Mouse (Mus musculus): ENCODE data around the gene Bbip1. TPM values are rescaled to one million over a fixed set of nuclear protein-coding genes. Genes with fewer than 3 reads are reported as not detected.
"Not testable (repeated sequence)": the region's sequence is repeated elsewhere in the genome, so short reads cannot be mapped to it uniquely, and the experiment has no call there.

Bbip1 gene
- 126 and 139 TPM in 2 replicates for polyA plus RNA-seq (2015; fragmentation: Nextera tagmentation; extraction: Ambion mirVana)

- peak within 1 kb of the TSS; percentile 66 for H3K4me2 ChIP-seq
- ATAC-seq (ENCODE audit: low FRiP score), result peak; percentile 96
- H3K27me3 ChIP-seq, result no peaks in the 10 kb centered on the region
- H3K27ac ChIP-seq, result peak within 1 kb of the TSS; percentile 99
- peak within 1 kb of the TSS; percentile 94 for H3K4me3 ChIP-seq
- peaks cover 27% of the 10 kb centered on the region for H3K4me1 ChIP-seq (replicated peaks)
- H3K9me3 ChIP-seq, result no peaks in the 10 kb centered on the region
- peak within 1 kb of the TSS; percentile 98 for H3K9ac ChIP-seq
- WGBS, result under 1% methylated on average over 61 of the region's 62 CpGs
- peaks cover 7% of the 10 kb centered on the region for H3K36me3 ChIP-seq
These were observed at the start of gene Bbip1, which contains the start of gene Shoc2 for GRCm38 (mm10) chr19:53943802-53944785. Bbip1 (minus strand) TSS chr19:53944627. Shoc2 (plus strand) TSS chr19:53944306.

- 83% methylated on average over 3 of the region's 3 CpGs for WGBS
- Histone ChIP-seq H3K27ac (no peak overlapping the region), H3K4me3 (no peak overlapping the region), H3K9me3 (no peaks in the 10 kb centered on the region), H3K36me3 (no peaks in the 10 kb centered on the region), H3K4me1 (replicated peaks) (peaks cover 6% of the 10 kb centered on the region; the same call in 1 of the 2 replicates), H3K9ac (no peak overlapping the region), H3K4me2 (no peak overlapping the region), H3K27me3 (no peaks in the 10 kb centered on the region)
- ATAC-seq (ENCODE audit: low FRiP score), result no peak
These were observed 49.4 kb upstream of the Bbip1 start for GRCm38 (mm10) chr19:53993860-53994259.

- H3K4me2 ChIP-seq, result no peak overlapping the region
- no peak for ATAC-seq (ENCODE audit: low FRiP score)
- no peaks in the 10 kb centered on the region for H3K9me3 ChIP-seq
- peaks cover 10% of the 10 kb centered on the region for H3K36me3 ChIP-seq
- H3K4me3 ChIP-seq, result no peak overlapping the region
- H3K27ac ChIP-seq, result no peak overlapping the region
- 70% methylated on average over 2 of the region's 2 CpGs for WGBS
- H3K4me1 ChIP-seq (replicated peaks), result peaks cover 6% of the 10 kb centered on the region; the same call in 1 of the 2 replicates
- no peak overlapping the region for H3K9ac ChIP-seq
- no peaks in the 10 kb centered on the region for H3K27me3 ChIP-seq
These were observed 46.1 kb upstream of the Bbip1 start for GRCm38 (mm10) chr19:53990538-53990937.

GRCm38 (mm10) chr19:53984628-53985027 lies 40.2 kb upstream of the Bbip1 start:
- no peaks in the 10 kb centered on the region for H3K27me3 ChIP-seq
- H3K36me3 ChIP-seq, result peaks cover 10% of the 10 kb centered on the region
- no peak overlapping the region for H3K4me3 ChIP-seq
- H3K9ac ChIP-seq, result no peak overlapping the region
- no peaks in the 10 kb centered on the region for H3K9me3 ChIP-seq
- H3K4me1 ChIP-seq (replicated peaks), result no peaks in the 10 kb centered on the region
- WGBS, result 96% methylated on average over 3 of the region's 3 CpGs
- no peak overlapping the region for H3K27ac ChIP-seq
- no peak overlapping the region for H3K4me2 ChIP-seq
- ATAC-seq (ENCODE audit: low FRiP score), result no peak

- H3K9me3 ChIP-seq, result no peaks in the 10 kb centered on the region
- WGBS, result 97% methylated on average over 1 of the region's 1 CpGs
- ATAC-seq (ENCODE audit: low FRiP score), result no peak
- no peaks in the 10 kb centered on the region for H3K4me1 ChIP-seq (replicated peaks)
- peaks cover 10% of the 10 kb centered on the region for H3K36me3 ChIP-seq
- no peak overlapping the region for H3K27ac ChIP-seq
- no peak overlapping the region for H3K4me3 ChIP-seq
- H3K4me2 ChIP-seq, result no peak overlapping the region
- H3K27me3 ChIP-seq, result no peaks in the 10 kb centered on the region
- no peak overlapping the region for H3K9ac ChIP-seq
These were observed 38.9 kb upstream of the Bbip1 start for GRCm38 (mm10) chr19:53983336-53983735.

GRCm38 (mm10) chr19:53982041-53982440 lies 37.6 kb upstream of the Bbip1 start:
- Histone ChIP-seq H3K27ac (no peak overlapping the region), H3K9ac (no peak overlapping the region), H3K27me3 (no peaks in the 10 kb centered on the region), H3K4me1 (replicated peaks) (no peaks in the 10 kb centered on the region), H3K9me3 (no peaks in the 10 kb centered on the region), H3K4me2 (no peak overlapping the region), H3K36me3 (peaks cover 3% of the 10 kb centered on the region; the same call in 1 of the 2 replicates), H3K4me3 (no peak overlapping the region)
- no peak for ATAC-seq (ENCODE audit: low FRiP score)
- 87% methylated on average over 3 of the region's 3 CpGs for WGBS

- ATAC-seq (ENCODE audit: low FRiP score), result no peak
- H3K4me1 ChIP-seq (replicated peaks), result no peaks in the 10 kb centered on the region
- H3K4me3 ChIP-seq, result no peak overlapping the region
- no peaks in the 10 kb centered on the region for H3K9me3 ChIP-seq
- no peak overlapping the region for H3K27ac ChIP-seq
- no peaks in the 10 kb centered on the region for H3K27me3 ChIP-seq
- no peak overlapping the region for H3K9ac ChIP-seq
- WGBS, result 94% methylated on average over 1 of the region's 1 CpGs
- H3K4me2 ChIP-seq, result no peak overlapping the region
- H3K36me3 ChIP-seq, result peaks cover 7% of the 10 kb centered on the region; the same call in 1 of the 2 replicates
These were observed 29.2 kb upstream of the Bbip1 start for GRCm38 (mm10) chr19:53973656-53974055.

GRCm38 (mm10) chr19:53971938-53972337 lies 27.5 kb upstream of the Bbip1 start:
- Histone ChIP-seq H3K27ac (no peak overlapping the region), H3K27me3 (no peaks in the 10 kb centered on the region), H3K36me3 (peaks cover 3% of the 10 kb centered on the region; the same call in 1 of the 2 replicates), H3K4me3 (no peak overlapping the region), H3K4me2 (no peak overlapping the region), H3K9me3 (no peaks in the 10 kb centered on the region), H3K4me1 (replicated peaks) (peaks cover 4% of the 10 kb centered on the region; the same call in 1 of the 2 replicates), H3K9ac (no peak overlapping the region)
- 91% methylated on average over 7 of the region's 7 CpGs for WGBS
- no peak for ATAC-seq (ENCODE audit: low FRiP score)

- no peak overlapping the region for H3K4me2 ChIP-seq
- no peaks in the 10 kb centered on the region for H3K9me3 ChIP-seq
- 93% methylated on average over 3 of the region's 3 CpGs for WGBS
- H3K27me3 ChIP-seq, result no peaks in the 10 kb centered on the region
- H3K4me1 ChIP-seq (replicated peaks), result peaks cover 4% of the 10 kb centered on the region; the same call in 1 of the 2 replicates
- no peaks in the 10 kb centered on the region for H3K36me3 ChIP-seq
- no peak overlapping the region for H3K9ac ChIP-seq
- H3K4me3 ChIP-seq, result no peak overlapping the region
- H3K27ac ChIP-seq, result no peak overlapping the region
- ATAC-seq (ENCODE audit: low FRiP score), result no peak
These were observed 24.8 kb upstream of the Bbip1 start for GRCm38 (mm10) chr19:53969226-53969625.

- Histone ChIP-seq H3K36me3 (peaks cover 5% of the 10 kb centered on the region; the same call in 1 of the 2 replicates), H3K27me3 (no peaks in the 10 kb centered on the region), H3K9me3 (no peaks in the 10 kb centered on the region), H3K27ac (no peak overlapping the region), H3K4me3 (no peak overlapping the region), H3K4me2 (no peak overlapping the region), H3K9ac (no peak overlapping the region), H3K4me1 (replicated peaks) (peaks cover 4% of the 10 kb centered on the region; the same call in 1 of the 2 replicates)
- WGBS, result 93% methylated on average over 10 of the region's 10 CpGs
- no peak for ATAC-seq (ENCODE audit: low FRiP score)
These were observed 20.6 kb upstream of the Bbip1 start for GRCm38 (mm10) chr19:53964910-53965633.

- not testable (repeated sequence) for H3K36me3 ChIP-seq; H3K4me1 ChIP-seq (replicated peaks); H3K9ac ChIP-seq; H3K9me3 ChIP-seq; H3K4me3 ChIP-seq; H3K27ac ChIP-seq; H3K4me2 ChIP-seq; ATAC-seq (ENCODE audit: low FRiP score); H3K27me3 ChIP-seq
- WGBS, result 97% methylated on average over 3 of the region's 3 CpGs
These were observed 19.9 kb upstream of the Bbip1 start for GRCm38 (mm10) chr19:53964347-53964746.

GRCm38 (mm10) chr19:53962511-53962910 lies 18.1 kb upstream of the Bbip1 start:
- H3K4me3 ChIP-seq, result no peak overlapping the region
- WGBS, result 94% methylated on average over 4 of the region's 4 CpGs

More at GRCm38 (mm10) chr19:53962511-53962910, 18.1 kb upstream of the Bbip1 start:
- no peaks in the 10 kb centered on the region for H3K9me3 ChIP-seq
- H3K9ac ChIP-seq, result no peak overlapping the region
- no peak for ATAC-seq (ENCODE audit: low FRiP score)
- H3K4me2 ChIP-seq, result no peak overlapping the region
- H3K4me1 ChIP-seq (replicated peaks), result 0 out of 2 replicates have a peak, but pooled peaks cover under 1% of the 10 kb centered on the region
- no peak overlapping the region for H3K27ac ChIP-seq
- peaks cover 5% of the 10 kb centered on the region; the same call in 1 of the 2 replicates for H3K36me3 ChIP-seq
- H3K27me3 ChIP-seq, result no peaks in the 10 kb centered on the region

Data from hindbrain, embryonic 13.5 days (tissue).